In genomic region chr6:29660662-29661307, GRCm38 (mm10) we compare ENCODE assay signal across 12 mouse cellular contexts. TPM values are rescaled to one million over a fixed set of nuclear protein-coding genes. Genes with fewer than 3 reads are reported as not detected.
DNase-seq lines count a peak whose midpoint lies in the region; ATAC-seq and TF ChIP-seq lines count a peak whose summit lies in the region.
"Had no signal": no experiment of that assay in that cellular context is flagged by ENCODE, and none has a peak within 500 bp of the region (broad histone marks: within the 10 kb centered on the region; RNA-seq: fewer than 3 reads in every experiment).

No protein-coding gene starts in this region.

- WGBS in midbrain, postnatal 0 days = 53% methylated on average over 11 of the region's 11 CpGs
- WGBS in midbrain, embryonic 16.5 days = 50% methylated on average over 11 of the region's 11 CpGs

- H3K4me3 ChIP-seq in midbrain, postnatal 0 days (ENCODE audit: low read depth, low read length) = no peak overlapping the region
- no peak overlapping the region for H3K4me3 ChIP-seq in midbrain, embryonic 16.5 days (ENCODE audit: low read depth, low read length)
- H3K4me3 ChIP-seq: limb, embryonic 13.5 days had no signal

- no peak for TF ChIP-seq CTCF in midbrain, postnatal 0 days (IDR thresholded peaks at IDR 0.05)

- no peaks in the 10 kb centered on the region for H3K27me3 ChIP-seq in midbrain, postnatal 0 days (ENCODE audit: insufficient read depth, low read length)
- no peaks in the 10 kb centered on the region for H3K27me3 ChIP-seq in midbrain, embryonic 16.5 days (ENCODE audit: control insufficient read depth, insufficient read depth, low read depth, low read length)
- H3K27me3 ChIP-seq: CH12.LX; limb, embryonic 13.5 days had no signal

- H3K36me3 ChIP-seq in midbrain, postnatal 0 days (ENCODE audit: insufficient read depth, low read length) = no peaks in the 10 kb centered on the region
- no peaks in the 10 kb centered on the region for H3K36me3 ChIP-seq in midbrain, embryonic 16.5 days (ENCODE audit: control insufficient read depth, insufficient read depth, low read length)
- H3K36me3 ChIP-seq: limb, embryonic 13.5 days had no signal

- DNase-seq in midbrain, postnatal 0 days (ENCODE audit: low spot score) = peak; percentile 13
- DNase-seq in kidney, adult 8-10 months = peak; percentile 88 to 93
- DNase-seq in liver = peak; percentile 13
- no peak for DNase-seq in right cerebral cortex, postnatal 25 days
- DNase-seq in heart, adult 8-10 months (ENCODE audit: low spot score) = no peak
- DNase-seq in heart, postnatal 25 days (ENCODE audit: low spot score) = no peak
- DNase-seq: adrenal gland, postnatal 25 days; lung, postnatal 36 days had no signal

- H3K4me1 ChIP-seq in midbrain, postnatal 0 days (ENCODE audit: insufficient read depth, low read length) = no peaks in the 10 kb centered on the region
- no peaks in the 10 kb centered on the region for H3K4me1 ChIP-seq in midbrain, embryonic 16.5 days (ENCODE audit: control insufficient read depth, insufficient read depth, low read length)
- H3K4me1 ChIP-seq: limb, embryonic 13.5 days had no signal

- H3K27ac ChIP-seq in midbrain, postnatal 0 days (ENCODE audit: low read depth, low read length) = no peak overlapping the region
- no peak overlapping the region for H3K27ac ChIP-seq in midbrain, embryonic 16.5 days (ENCODE audit: low read length)
- H3K27ac ChIP-seq: limb, embryonic 13.5 days; stomach, postnatal 0 days had no signal

- no peak overlapping the region for H3K4me2 ChIP-seq in midbrain, postnatal 0 days (ENCODE audit: low read depth, low read length, poor library complexity, severe bottlenecking)
- no peak overlapping the region for H3K4me2 ChIP-seq in midbrain, embryonic 16.5 days (ENCODE audit: low read length)
- H3K4me2 ChIP-seq: limb, embryonic 13.5 days had no signal

- H3K9me3 ChIP-seq in midbrain, postnatal 0 days (ENCODE audit: low read length) = no peaks in the 10 kb centered on the region
- H3K9me3 ChIP-seq in midbrain, embryonic 16.5 days (replicated peaks; ENCODE audit: control insufficient read depth, low read length, poor library complexity, severe bottlenecking) = no peaks in the 10 kb centered on the region
- H3K9me3 ChIP-seq: limb, embryonic 13.5 days had no signal

- intact Hi-C loops in heart, postnatal 25 days (cut with DNase I) = no loop called here

- no peak for ATAC-seq in midbrain, postnatal 0 days (ENCODE audit: low FRiP score)
- ATAC-seq in midbrain, embryonic 16.5 days = no peak

- no peak overlapping the region for H3K9ac ChIP-seq in midbrain, postnatal 0 days (replicated peaks; ENCODE audit: low read length, poor library complexity, severe bottlenecking)
- H3K9ac ChIP-seq in midbrain, embryonic 16.5 days (ENCODE audit: low read depth, low read length) = no peak overlapping the region
- H3K9ac ChIP-seq: limb, embryonic 13.5 days had no signal

RNA-seq across cellular contexts. Expression of gene Tspan33, which starts 33.2 kb away (rescaled TPM):
- total RNA-seq in midbrain, postnatal 0 days (2014; rRNA removed) = 13.8 and 18.5 TPM in 2 replicates
- polyA plus RNA-seq in midbrain, postnatal 0 days (2015; fragmentation: Nextera tagmentation; extraction: Ambion mirVana) = 10.7 and 12.4 TPM in 2 replicates
- polyA plus RNA-seq in midbrain, embryonic 16.5 days (2015; fragmentation: Nextera tagmentation; extraction: Ambion mirVana) = 10.1 and 10.3 TPM in 2 replicates
- total RNA-seq in heart, adult 8-10 months (2022) = 1 to 10 TPM; 2.0 to 2.7 (median 2.3) TPM
- 1 to 10 TPM; 1.4 to 1.5 TPM for total RNA-seq in heart, postnatal 25 days (2021)

RNA-seq across cellular contexts. Expression of gene Tnpo3, which starts 51.1 kb away (rescaled TPM):
- 72.6 and 81.0 TPM in 2 replicates for total RNA-seq in midbrain, postnatal 0 days (2014; rRNA removed)
- polyA plus RNA-seq in midbrain, postnatal 0 days (2015; fragmentation: Nextera tagmentation; extraction: Ambion mirVana) = 56.9 and 57.9 TPM in 2 replicates
- 92.5 and 97.6 TPM in 2 replicates for polyA plus RNA-seq in midbrain, embryonic 16.5 days (2015; fragmentation: Nextera tagmentation; extraction: Ambion mirVana)
- 10 to 100 TPM; 42.9 to 50.8 (median 46.4) TPM for total RNA-seq in heart, adult 8-10 months (2022)
- total RNA-seq in heart, postnatal 25 days (2021) = 10 to 100 TPM; 40.3 to 44.0 TPM

Comparison
In these comparisons a context has a peak if more than half of its experiments do, and no peak if none do; other contexts are left out.
1. DNase-seq: peak in midbrain, postnatal 0 days (single experiment), kidney, adult 8-10 months (2 of 2) and liver (single experiment); none in right cerebral cortex, postnatal 25 days (single experiment), heart, adult 8-10 months (single experiment) and heart, postnatal 25 days (single experiment).